Mouse (Mus musculus): ENCODE results near the gene Aak1.

DNA sequence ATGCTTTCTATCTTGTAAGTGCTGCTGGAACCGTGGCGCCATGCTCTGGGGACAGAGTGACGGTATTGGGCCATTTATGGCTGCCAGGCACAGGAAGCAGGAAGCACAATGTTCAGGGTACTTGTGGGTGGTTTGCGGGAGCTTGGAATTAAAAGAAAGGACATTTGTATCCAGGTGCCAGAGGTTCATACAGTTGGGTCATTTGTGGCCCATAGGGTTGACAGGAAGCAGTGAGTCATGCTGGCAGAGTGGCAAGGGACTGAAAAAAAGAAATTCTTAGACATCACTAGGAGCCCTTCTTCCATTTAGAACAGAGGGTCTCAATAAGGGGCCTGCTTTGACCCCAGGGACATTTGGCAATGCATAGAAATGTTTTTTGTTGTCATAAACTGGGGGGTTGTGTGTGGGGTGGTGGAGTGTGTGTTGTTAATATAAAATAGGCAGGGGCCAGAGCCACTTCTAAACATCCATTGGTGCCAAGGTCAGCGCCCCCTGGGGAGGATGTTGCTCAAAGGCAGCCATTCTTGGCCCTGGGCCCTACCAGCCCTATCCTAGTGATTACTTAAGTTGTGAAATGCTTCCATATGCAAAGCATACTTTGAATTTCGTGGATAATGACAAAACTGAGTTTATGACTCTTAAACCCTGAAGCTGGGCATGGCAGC lies 25.5 kb downstream of the Aak1 start:
- TF ChIP-seq CTCF (IDR thresholded peaks at IDR 0.05; ENCODE audit: borderline replicate concordance, insufficient read depth, low read depth, low read length): no peak
- no peak for TF ChIP-seq POLR2A (IDR thresholded peaks at IDR 0.05; ENCODE audit: borderline replicate concordance, insufficient read depth, low read length)

Measured in cerebellum, adult 2 months (tissue).